9 mouse cellular contexts compared by ENCODE assay signal in the genomic region with DNA sequence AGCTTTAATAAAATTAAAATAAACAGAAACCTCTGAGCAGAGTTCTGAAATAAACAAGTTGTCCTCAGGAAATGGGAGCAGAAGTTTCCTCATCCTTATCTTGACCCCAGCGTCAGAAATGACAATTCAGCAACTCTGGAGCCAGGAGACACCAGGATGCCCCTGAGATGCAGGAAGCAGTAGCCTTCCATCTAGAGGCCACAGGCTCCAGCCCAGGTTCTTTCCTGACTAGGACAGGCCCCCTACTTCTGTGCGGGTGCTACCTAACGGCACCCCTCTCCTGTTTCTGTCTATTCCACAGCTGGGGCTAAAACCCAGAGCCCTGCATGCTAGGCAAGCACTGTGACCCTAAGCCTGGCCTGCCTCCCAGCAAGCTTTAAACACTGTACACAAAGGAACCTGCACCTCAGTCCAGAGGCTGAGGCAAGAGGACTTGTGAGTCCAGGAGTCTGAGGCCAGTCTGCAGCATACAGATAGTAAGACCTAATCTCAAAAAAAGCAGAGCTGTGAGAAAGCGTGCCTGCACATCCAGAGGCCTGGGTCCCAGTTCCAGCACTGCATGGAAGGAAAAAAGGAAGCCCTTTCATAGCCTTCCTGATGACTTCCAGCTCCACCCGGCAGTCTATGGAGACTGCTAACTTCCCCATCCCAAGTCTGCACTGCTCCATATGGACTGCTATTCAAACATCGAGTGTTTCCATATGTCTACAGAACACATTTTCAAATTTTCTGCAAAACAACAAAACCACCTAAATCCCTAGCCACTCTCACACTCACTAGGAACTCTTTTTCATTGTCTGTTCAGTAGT. TPM values are rescaled to one million over a fixed set of nuclear protein-coding genes. Genes with fewer than 3 reads are reported as not detected.
DNase-seq lines count a peak whose midpoint lies in the region; ATAC-seq and TF ChIP-seq lines count a peak whose summit lies in the region.
"Had no signal": no experiment of that assay in that cellular context is flagged by ENCODE, and none has a peak within 500 bp of the region (broad histone marks: within the 10 kb centered on the region; RNA-seq: fewer than 3 reads in every experiment).

No protein-coding gene starts in this region.

- ATAC-seq in lung, embryonic 15.5 days (ENCODE audit: borderline replicate concordance, extremely low read depth, low FRiP score, low TSS enrichment), result no peak

- H3K4me1 ChIP-seq in brown adipose tissue, adult 24 weeks (ENCODE audit: control insufficient read depth, insufficient read depth, insufficient read length, low read length), result peaks cover 10% of the 10 kb centered on the region
- H3K4me1 ChIP-seq in heart, adult 2 months (ENCODE audit: control insufficient read depth, insufficient read depth, low read length), result peaks cover 8% of the 10 kb centered on the region
- H3K4me1 ChIP-seq in lung, embryonic 15.5 days, result peaks cover 9% of the 10 kb centered on the region
- H3K4me1 ChIP-seq in hindbrain, embryonic 10.5 days (replicated peaks), result peaks cover 13% of the 10 kb centered on the region; the same call in 1 of the 2 replicates

- H3K36me3 ChIP-seq in heart, adult 2 months (ENCODE audit: control insufficient read depth, insufficient read depth, low read length), result no peaks in the 10 kb centered on the region
- H3K36me3 ChIP-seq in lung, embryonic 15.5 days, result no peaks in the 10 kb centered on the region
- H3K36me3 ChIP-seq in hindbrain, embryonic 10.5 days, result peaks cover 6% of the 10 kb centered on the region

- 33% methylated on average over 6 of the region's 6 CpGs for WGBS in heart, adult 2 months
- 50% methylated on average over 6 of the region's 6 CpGs for WGBS in lung, embryonic 15.5 days
- WGBS in hindbrain, embryonic 10.5 days, result 87% methylated on average over 6 of the region's 6 CpGs

- no peak overlapping the region for H3K9ac ChIP-seq in heart, adult 2 months (ENCODE audit: low read depth, low read length)
- no peak overlapping the region for H3K9ac ChIP-seq in lung, embryonic 15.5 days

- no peak overlapping the region for H3K4me3 ChIP-seq in brown adipose tissue, adult 24 weeks (ENCODE audit: insufficient read depth, low read depth, low read length)
- no peak overlapping the region for H3K4me3 ChIP-seq in heart, adult 2 months
- H3K4me3 ChIP-seq in lung, embryonic 15.5 days, result no peak overlapping the region
- H3K4me3 ChIP-seq in hindbrain, embryonic 10.5 days, result no peak overlapping the region

- TF ChIP-seq EP300 in heart, adult 2 months (IDR thresholded peaks at IDR 0.05; ENCODE audit: insufficient read depth, low read depth, low read length), result no peak

- intact Hi-C loops in heart, adult 2 months (cut with DNase I), result no loop called here

- H3K27me3 ChIP-seq in heart, adult 2 months (ENCODE audit: control insufficient read depth, insufficient read depth, low read length), result no peaks in the 10 kb centered on the region
- H3K27me3 ChIP-seq in lung, embryonic 15.5 days, result no peaks in the 10 kb centered on the region
- H3K27me3 ChIP-seq in hindbrain, embryonic 10.5 days (ENCODE audit: insufficient read depth, poor library complexity, severe bottlenecking), result no peaks in the 10 kb centered on the region

- H3K79me2 ChIP-seq in heart, adult 2 months (replicated peaks; ENCODE audit: control insufficient read depth, insufficient read depth, low read length), result peaks cover 3% of the 10 kb centered on the region; the same call in 1 of the 2 replicates

- H3K4me2 ChIP-seq in lung, embryonic 15.5 days, result no peak overlapping the region

- peak; percentile 47 to 57 for DNase-seq in heart, adult 2 months
- peak; percentile 72 for DNase-seq in kidney, postnatal 14 days
- DNase-seq in thymus, postnatal 0 days (ENCODE audit: low spot score), result no peak
- DNase-seq in hindbrain, embryonic 10.5 days (ENCODE audit: low spot score), result no peak
- DNase-seq in embryo, embryonic 10.5 days (ENCODE audit: low spot score), result no peak
- DNase-seq: cerebellum, adult 18-20 months; gastrocnemius, postnatal 36 days had no signal

- TF ChIP-seq POLR2A in heart, adult 2 months (IDR thresholded peaks at IDR 0.05; ENCODE audit: insufficient read depth, low read depth, low read length), result no peak

- no peak for TF ChIP-seq CTCF in heart, adult 2 months (IDR thresholded peaks at IDR 0.05)

- H3K9me3 ChIP-seq in lung, embryonic 15.5 days, result no peaks in the 10 kb centered on the region
- H3K9me3 ChIP-seq in hindbrain, embryonic 10.5 days, result no peaks in the 10 kb centered on the region

- peak overlapping the region; percentile 53 for H3K27ac ChIP-seq in brown adipose tissue, adult 24 weeks (replicated peaks; ENCODE audit: low read depth, low read length)
- H3K27ac ChIP-seq in heart, adult 2 months, result peak overlapping the region; percentile 45; the same call in 1 of the 2 replicates
- H3K27ac ChIP-seq in lung, embryonic 15.5 days, result peak overlapping the region; percentile 16; the same call in 1 of the 2 replicates
- no peak overlapping the region for H3K27ac ChIP-seq in hindbrain, embryonic 10.5 days

RNA-seq across cellular contexts. Expression of a gene that starts 18.4 kb away (rescaled TPM):
- polyA plus RNA-seq in brown adipose tissue, adult 24 weeks (2012; ENCODE audit: insufficient read depth, insufficient read length, missing spikeins), result 5.5 and 8.9 TPM in 2 replicates
- 10 to 100 TPM; 12.0 to 15.8 TPM for total RNA-seq in heart, adult 2 months (2021)
- 8.9 and 10.5 TPM in 2 replicates for polyA plus RNA-seq in heart, adult 2 months (2012; rRNA removed)
- 17.8 and 19.9 TPM in 2 replicates for polyA plus RNA-seq in lung, embryonic 15.5 days (2015; fragmentation: Nextera tagmentation; extraction: Ambion mirVana)
- polyA plus RNA-seq in thymus, postnatal 0 days (2015; fragmentation: Nextera tagmentation; extraction: Ambion mirVana), result 6.3 and 6.5 TPM in 2 replicates
- polyA plus RNA-seq in hindbrain, embryonic 10.5 days (2016; fragmentation: Nextera tagmentation; extraction: Ambion mirVana), result 24.5 and 25.5 TPM in 2 replicates

RNA-seq across cellular contexts. Expression of a gene that starts 39.0 kb away (rescaled TPM):
- polyA plus RNA-seq in brown adipose tissue, adult 24 weeks (2012; ENCODE audit: insufficient read depth, insufficient read length, missing spikeins), result 12.9 and 15.8 TPM in 2 replicates
- 10 to 100 TPM; 11.0 to 12.5 TPM for total RNA-seq in heart, adult 2 months (2021)
- 10.9 and 15.2 TPM in 2 replicates for polyA plus RNA-seq in heart, adult 2 months (2012; rRNA removed)
- 18.0 and 21.7 TPM in 2 replicates for polyA plus RNA-seq in lung, embryonic 15.5 days (2015; fragmentation: Nextera tagmentation; extraction: Ambion mirVana)
- 18.2 and 19.4 TPM in 2 replicates for polyA plus RNA-seq in thymus, postnatal 0 days (2015; fragmentation: Nextera tagmentation; extraction: Ambion mirVana)
- 21.5 and 21.7 TPM in 2 replicates for polyA plus RNA-seq in hindbrain, embryonic 10.5 days (2016; fragmentation: Nextera tagmentation; extraction: Ambion mirVana)

RNA-seq across cellular contexts. Expression of a gene that starts 48.5 kb away (rescaled TPM):
- 75.9 and 78.3 TPM in 2 replicates for polyA plus RNA-seq in brown adipose tissue, adult 24 weeks (2012; ENCODE audit: insufficient read depth, insufficient read length, missing spikeins)
- 10 to 100 TPM; 86.9 to 95.2 TPM for total RNA-seq in heart, adult 2 months (2021)
- polyA plus RNA-seq in heart, adult 2 months (2012; rRNA removed), result 49.0 and 59.8 TPM in 2 replicates
- polyA plus RNA-seq in lung, embryonic 15.5 days (2015; fragmentation: Nextera tagmentation; extraction: Ambion mirVana), result 115 and 129 TPM in 2 replicates
- polyA plus RNA-seq in thymus, postnatal 0 days (2015; fragmentation: Nextera tagmentation; extraction: Ambion mirVana), result 99.8 and 114 TPM in 2 replicates
- 166 and 167 TPM in 2 replicates for polyA plus RNA-seq in hindbrain, embryonic 10.5 days (2016; fragmentation: Nextera tagmentation; extraction: Ambion mirVana)

RNA-seq across cellular contexts. Expression of a gene that starts 49.2 kb away (rescaled TPM):
- 14.9 and 18.6 TPM in 2 replicates for polyA plus RNA-seq in brown adipose tissue, adult 24 weeks (2012; ENCODE audit: insufficient read depth, insufficient read length, missing spikeins)
- 10 to 100 TPM in 1 of 2 experiments, 1 to 10 TPM in 1; 6.5 to 10.0 TPM for total RNA-seq in heart, adult 2 months (2021)
- polyA plus RNA-seq in heart, adult 2 months (2012; rRNA removed), result 8.7 and 12.4 TPM in 2 replicates
- polyA plus RNA-seq in lung, embryonic 15.5 days (2015; fragmentation: Nextera tagmentation; extraction: Ambion mirVana), result 55.2 and 56.8 TPM in 2 replicates
- polyA plus RNA-seq in thymus, postnatal 0 days (2015; fragmentation: Nextera tagmentation; extraction: Ambion mirVana), result 73.8 and 74.0 TPM in 2 replicates
- polyA plus RNA-seq in hindbrain, embryonic 10.5 days (2016; fragmentation: Nextera tagmentation; extraction: Ambion mirVana), result 53.8 and 54.6 TPM in 2 replicates

RNA-seq across cellular contexts. Expression of a gene that starts 49.3 kb away (rescaled TPM):
- 2.7 and 4.9 TPM in 2 replicates for polyA plus RNA-seq in brown adipose tissue, adult 24 weeks (2012; ENCODE audit: insufficient read depth, insufficient read length, missing spikeins)
- total RNA-seq in heart, adult 2 months (2021), result 10 to 100 TPM in 1 of 2 experiments, 1 to 10 TPM in 1; 9.4 to 12.2 TPM
- 10.1 and 12.4 TPM in 2 replicates for polyA plus RNA-seq in heart, adult 2 months (2012; rRNA removed)
- 57.0 and 61.3 TPM in 2 replicates for polyA plus RNA-seq in lung, embryonic 15.5 days (2015; fragmentation: Nextera tagmentation; extraction: Ambion mirVana)
- 85.6 and 88.4 TPM in 2 replicates for polyA plus RNA-seq in thymus, postnatal 0 days (2015; fragmentation: Nextera tagmentation; extraction: Ambion mirVana)
- 56.2 and 60.4 TPM in 2 replicates for polyA plus RNA-seq in hindbrain, embryonic 10.5 days (2016; fragmentation: Nextera tagmentation; extraction: Ambion mirVana)

Comparison
In these comparisons a context has a peak if more than half of its experiments do, and no peak if none do; other contexts are left out.
1. DNase-seq: peak in heart, adult 2 months (2 of 2) and kidney, postnatal 14 days (single experiment); none in thymus, postnatal 0 days (single experiment), hindbrain, embryonic 10.5 days (single experiment) and embryo, embryonic 10.5 days (single experiment).